Mouse (Mus musculus) intestine, embryonic 14.5 days (tissue): Measurements from ENCODE around the gene Hnrnpr. TPM values are rescaled to one million over a fixed set of nuclear protein-coding genes. Genes with fewer than 3 reads are reported as not detected.

Source experiments
- ATAC-seq: fragments of 200-750 bp; cut with Nextera tagmentation; replicated peaks from 2 replicates; pipeline ENCODE4 v1.8.0; 2017; ENCODE audit warnings: low read depth, moderate number of reproducible peaks, moderate TSS enrichment, moderate library complexity; ENCODE audit not compliant: low FRiP score, low TSS enrichment
- DNase-seq: peaks from one replicate; pipeline ENCODE4 v3.0.0-alpha.2; 2018; ENCODE audit warnings: low spot score
- H3K27ac ChIP-seq: fragments of 300-500 bp; sonication (generic); 2 replicates; pipeline ENCODE4 v1.5.1; 2014; ENCODE audit warnings: low read depth, mild to moderate bottlenecking, control low read depth
- H3K27me3 ChIP-seq: fragments of 300-500 bp; sonication (generic); replicated peaks from 2 replicates; pipeline ENCODE4 v1.6.1; 2014; ENCODE audit warnings: low read length, control low read depth; ENCODE audit not compliant: control insufficient read depth, insufficient read depth
- H3K36me3 ChIP-seq: fragments of 300-500 bp; sonication (generic); 2 replicates; pipeline ENCODE4 v1.6.1; 2014; ENCODE audit warnings: low read length, control low read depth; ENCODE audit not compliant: control insufficient read depth, insufficient read depth
- H3K4me1 ChIP-seq: fragments of 300-500 bp; sonication (generic); replicated peaks from 2 replicates; pipeline ENCODE4 v1.6.1; 2014; ENCODE audit warnings: low read length, control low read depth, mixed read lengths; ENCODE audit not compliant: control insufficient read depth, insufficient read depth
- H3K4me2 ChIP-seq: fragments of 300-500 bp; sonication (generic); 2 replicates; pipeline ENCODE4 v1.6.1; 2014; ENCODE audit warnings: low read length
- H3K4me3 ChIP-seq: fragments of 300-500 bp; sonication (generic); 2 replicates; pipeline ENCODE4 v1.5.1; 2014; ENCODE audit warnings: low read depth, low read length, control low read depth, mixed read lengths
- H3K9ac ChIP-seq: fragments of 300-500 bp; sonication (generic); 2 replicates; pipeline ENCODE4 v1.6.1; 2014; ENCODE audit warnings: mild to moderate bottlenecking, low read length
- H3K9me3 ChIP-seq: fragments of 300-500 bp; sonication (generic); 2 replicates; pipeline ENCODE4 v1.6.1; 2016; ENCODE audit warnings: low read length, control low read depth; ENCODE audit not compliant: control insufficient read depth
- WGBS: fragments of 180-500 bp; shearing (Covaris S2); extraction: QIAGEN DNeasy Blood & Tissue Kit; methylation state at CpG from one replicate; pipeline ENCODE4 v1.1.7; 2014; 5-methylcytosine and 5-hydroxymethylcytosine counted together
- polyA plus RNA-seq: library from polyadenylated mRNA; unstranded; fragments of >200 nt; fragmentation: Nextera tagmentation; extraction: Ambion mirVana; gene quantifications from 2 replicates; pipeline ENCODE4 v1.2.1, GENCODE M21; 2014

Gene Hnrnpr
- polyA plus RNA-seq, result 128 and 143 TPM in 2 replicates

DNA sequence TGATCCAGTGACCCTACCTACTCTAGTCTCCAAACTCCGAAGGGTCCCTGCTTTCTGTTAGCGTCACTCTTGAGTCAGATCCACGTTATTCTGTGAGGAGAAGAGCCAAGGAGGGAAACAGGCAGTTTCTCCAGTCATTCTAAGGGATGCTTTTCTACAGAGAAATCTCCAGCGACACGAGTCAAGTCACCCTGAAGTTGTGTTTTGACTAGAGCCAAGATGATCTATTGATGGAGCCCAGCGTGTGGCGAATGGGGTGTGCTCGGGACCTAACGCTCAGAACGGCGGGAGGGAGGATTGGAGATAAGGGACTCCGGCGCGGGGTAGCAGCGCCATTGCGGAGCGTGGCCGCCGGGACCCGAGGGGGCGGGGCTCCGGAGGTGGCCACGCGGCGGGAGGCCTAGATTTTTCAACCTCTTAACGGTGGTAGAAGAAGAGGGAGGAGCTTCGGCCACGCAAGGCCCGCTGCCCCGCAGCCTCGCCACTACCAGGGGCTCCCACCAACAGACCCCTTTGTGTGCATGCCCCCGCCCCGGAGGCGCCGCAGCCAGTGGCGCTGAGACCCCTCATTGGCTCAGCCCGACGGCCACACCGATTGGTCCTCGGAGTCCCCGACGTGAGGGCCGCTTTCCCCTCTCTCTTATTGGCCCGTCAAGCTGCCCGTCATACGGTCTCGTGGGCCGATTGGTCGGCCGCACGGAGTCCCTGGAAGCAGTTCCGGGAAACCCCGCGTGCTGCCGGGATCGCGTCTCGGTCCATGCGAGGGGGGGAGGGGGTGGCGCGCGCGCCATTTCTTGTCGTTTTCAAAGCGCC, at the start of gene Hnrnpr:
Hnrnpr (plus strand) TSS at position 714 of the 813 bp plus-strand sequence.
- ATAC-seq, result peak; percentile 98
- H3K36me3 ChIP-seq, result no peaks in the 10 kb centered on the region
- peak; percentile 100 for DNase-seq
- H3K27me3 ChIP-seq, result no peaks in the 10 kb centered on the region
- H3K27ac ChIP-seq, result peak within 1 kb of the TSS; percentile 98
- H3K4me2 ChIP-seq, result peak within 1 kb of the TSS; percentile 85
- 0% methylated on average over 64 of the region's 65 CpGs for WGBS
- peaks cover 35% of the 10 kb centered on the region for H3K4me1 ChIP-seq
- peak within 1 kb of the TSS; percentile 100 for H3K9ac ChIP-seq
- H3K4me3 ChIP-seq, result peak within 1 kb of the TSS; percentile 99
- no peaks in the 10 kb centered on the region for H3K9me3 ChIP-seq

GRCm38 (mm10) chr4:136261912-136262311, 48.8 kb upstream of the Hnrnpr start:
- Histone ChIP-seq H3K4me2 (no peak overlapping the region), H3K4me3 (no peak overlapping the region), H3K4me1 (peaks cover 3% of the 10 kb centered on the region; the same call in 1 of the 2 replicates), H3K27me3 (no peaks in the 10 kb centered on the region), H3K9ac (no peak overlapping the region), H3K36me3 (no peaks in the 10 kb centered on the region), H3K27ac (no peak overlapping the region), H3K9me3 (no peaks in the 10 kb centered on the region)
- no peak for ATAC-seq
- 51% methylated on average over 10 of the region's 10 CpGs for WGBS
- DNase-seq, result no peak

DNA sequence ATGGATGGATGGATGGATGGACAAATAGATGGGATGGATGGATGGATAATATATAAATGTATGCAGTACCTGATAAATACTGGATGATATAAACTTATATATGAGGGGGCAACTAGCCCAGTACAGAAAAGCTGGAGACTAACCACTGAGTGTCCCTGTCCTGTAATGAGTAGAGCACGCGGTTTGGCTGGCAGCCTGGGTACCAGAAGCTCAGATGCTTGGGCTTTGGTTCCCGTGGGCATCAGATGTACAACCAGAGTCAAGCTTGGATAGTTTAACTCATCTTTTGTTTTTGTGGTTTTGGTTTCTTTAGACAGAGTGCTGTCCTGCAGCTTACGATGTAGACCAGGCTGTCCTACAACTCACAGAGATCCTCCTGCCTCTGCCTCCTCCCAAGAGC, 47.2 kb upstream of the Hnrnpr start:
- H3K9me3 ChIP-seq, result no peaks in the 10 kb centered on the region
- H3K9ac ChIP-seq, result no peak overlapping the region
- no peak for DNase-seq
- H3K27me3 ChIP-seq, result no peaks in the 10 kb centered on the region
- no peak overlapping the region for H3K27ac ChIP-seq
- 90% methylated on average over 4 of the region's 4 CpGs for WGBS
- no peaks in the 10 kb centered on the region for H3K36me3 ChIP-seq
- H3K4me1 ChIP-seq, result peaks cover 3% of the 10 kb centered on the region; the same call in 1 of the 2 replicates
- no peak for ATAC-seq
- H3K4me2 ChIP-seq, result no peak overlapping the region
- H3K4me3 ChIP-seq, result no peak overlapping the region

GRCm38 (mm10) chr4:136266716-136267343, 43.9 kb upstream of the Hnrnpr start:
- no peak overlapping the region for H3K9ac ChIP-seq
- H3K27ac ChIP-seq, result no peak overlapping the region
- WGBS, result 75% methylated on average over 9 of the region's 9 CpGs
- H3K27me3 ChIP-seq, result no peaks in the 10 kb centered on the region
- DNase-seq (no peak), ATAC-seq (no peak)
- H3K36me3 ChIP-seq, result no peaks in the 10 kb centered on the region
- H3K9me3 ChIP-seq, result no peaks in the 10 kb centered on the region
- no peak overlapping the region for H3K4me3 ChIP-seq
- no peaks in the 10 kb centered on the region; the same call in 1 of the 2 replicates for H3K4me1 ChIP-seq
- H3K4me2 ChIP-seq, result no peak overlapping the region

- Histone ChIP-seq H3K4me2 (no peak overlapping the region), H3K27ac (no peak overlapping the region), H3K36me3 (no peaks in the 10 kb centered on the region), H3K27me3 (no peaks in the 10 kb centered on the region), H3K9me3 (peaks cover 15% of the 10 kb centered on the region), H3K4me3 (no peak overlapping the region), H3K9ac (no peak overlapping the region), H3K4me1 (no peaks in the 10 kb centered on the region)
- 94% methylated on average over 1 of the region's 1 CpGs for WGBS
- ATAC-seq, result no peak
- DNase-seq, result no peak
Observed at GRCm38 (mm10) chr4:136268912-136269311, 41.8 kb upstream of the Hnrnpr start.

- Histone ChIP-seq H3K9me3 (peaks cover 15% of the 10 kb centered on the region), H3K4me3 (no peak overlapping the region), H3K9ac (no peak overlapping the region), H3K4me1 (no peaks in the 10 kb centered on the region), H3K36me3 (no peaks in the 10 kb centered on the region), H3K4me2 (no peak overlapping the region), H3K27ac (no peak overlapping the region), H3K27me3 (no peaks in the 10 kb centered on the region)
- DNase-seq (no peak), ATAC-seq (no peak)
- 84% methylated on average over 8 of the region's 8 CpGs for WGBS
Observed at GRCm38 (mm10) chr4:136270648-136271047, 40.1 kb upstream of the Hnrnpr start.

GRCm38 (mm10) chr4:136281097-136281496, 29.6 kb upstream of the Hnrnpr start:
- ATAC-seq, result no peak
- no peaks in the 10 kb centered on the region for H3K9me3 ChIP-seq
- peaks cover 20% of the 10 kb centered on the region for H3K4me1 ChIP-seq
- no peaks in the 10 kb centered on the region for H3K36me3 ChIP-seq
- no peak overlapping the region for H3K9ac ChIP-seq
- H3K4me3 ChIP-seq, result no peak overlapping the region
- H3K27ac ChIP-seq, result no peak overlapping the region
- no peak overlapping the region for H3K4me2 ChIP-seq
- DNase-seq, result no peak
- no peaks in the 10 kb centered on the region for H3K27me3 ChIP-seq
- 69% methylated on average over 8 of the region's 8 CpGs for WGBS

DNA sequence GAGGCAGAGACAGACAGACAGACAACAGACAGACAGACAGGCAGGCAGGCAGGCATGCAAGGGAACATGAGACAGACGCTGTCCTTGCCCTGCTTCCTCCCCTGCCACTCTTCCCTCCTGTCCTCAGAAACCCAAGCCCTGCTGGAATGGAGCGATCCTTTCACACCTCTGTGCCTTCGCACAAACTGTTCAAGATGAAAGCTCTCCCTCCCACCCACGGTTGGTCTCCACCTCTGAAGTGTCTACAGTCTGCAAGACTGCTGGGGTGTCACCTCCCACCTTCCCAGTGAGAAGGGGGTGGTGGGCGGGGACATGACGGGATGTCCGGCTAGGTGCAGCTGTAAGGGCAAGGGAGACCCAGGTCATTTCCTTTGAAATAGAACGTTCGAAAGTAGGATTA, 29.1 kb upstream of the Hnrnpr start:
- WGBS, result 60% methylated on average over 9 of the region's 9 CpGs
- ATAC-seq (no peak), DNase-seq (no peak)
- Histone ChIP-seq H3K4me2 (no peak overlapping the region), H3K27ac (no peak overlapping the region), H3K9me3 (no peaks in the 10 kb centered on the region), H3K4me1 (peaks cover 23% of the 10 kb centered on the region), H3K36me3 (no peaks in the 10 kb centered on the region), H3K9ac (no peak overlapping the region), H3K27me3 (no peaks in the 10 kb centered on the region), H3K4me3 (no peak overlapping the region)
